Comparison of ENCODE assay signal across 25 mouse cellular contexts in genomic region chr6:53086879-53087278, GRCm38 (mm10).
"Had no signal": no experiment of that assay in that cellular context is flagged by ENCODE, and none has a peak within 500 bp of the region (broad histone marks: within the 10 kb centered on the region; RNA-seq: fewer than 3 reads in every experiment).

No protein-coding gene starts in this region.

- H3K9me3 ChIP-seq: heart, embryonic 13.5 days; heart, embryonic 15.5 days; hindbrain, embryonic 13.5 days; hindbrain, embryonic 15.5 days; intestine, embryonic 15.5 days; limb, embryonic 10.5 days; limb, embryonic 12.5 days had no signal

- H3K27me3 ChIP-seq: heart, embryonic 13.5 days; heart, embryonic 15.5 days; hindbrain, embryonic 13.5 days; hindbrain, embryonic 15.5 days; intestine, embryonic 15.5 days; limb, embryonic 12.5 days had no signal

- H3K4me3 ChIP-seq: heart, adult 2 months; heart, embryonic 13.5 days; heart, embryonic 15.5 days; hindbrain, embryonic 13.5 days; hindbrain, embryonic 15.5 days; intestine, embryonic 15.5 days; layer of hippocampus, adult 2 months; left cerebral cortex, adult 2 months; limb, embryonic 10.5 days; limb, embryonic 12.5 days had no signal

- H3K36me3 ChIP-seq: heart, embryonic 13.5 days; heart, embryonic 15.5 days; hindbrain, embryonic 13.5 days; hindbrain, embryonic 15.5 days; intestine, embryonic 15.5 days; limb, embryonic 10.5 days; limb, embryonic 12.5 days had no signal

- ATAC-seq: hindbrain, postnatal 0 days; intestine, embryonic 15.5 days; intestine, postnatal 0 days had no signal

- H3K27ac ChIP-seq: heart, adult 2 months; heart, embryonic 13.5 days; heart, embryonic 15.5 days; hindbrain, embryonic 13.5 days; hindbrain, embryonic 15.5 days; hindbrain, postnatal 0 days; intestine, embryonic 15.5 days; layer of hippocampus, adult 2 months; left cerebral cortex, adult 2 months; limb, embryonic 10.5 days; limb, embryonic 12.5 days had no signal

- H3K4me2 ChIP-seq: heart, embryonic 11.5 days; heart, embryonic 13.5 days; heart, embryonic 15.5 days; hindbrain, embryonic 13.5 days; hindbrain, embryonic 15.5 days; intestine, embryonic 15.5 days; limb, embryonic 12.5 days; liver, embryonic 11.5 days had no signal

- H3K4me1 ChIP-seq: heart, embryonic 13.5 days; heart, embryonic 15.5 days; hindbrain, embryonic 13.5 days; hindbrain, embryonic 15.5 days; intestine, embryonic 15.5 days had no signal

- H3K9ac ChIP-seq: heart, embryonic 13.5 days; heart, embryonic 15.5 days; hindbrain, embryonic 13.5 days; hindbrain, embryonic 15.5 days; intestine, embryonic 15.5 days; limb, embryonic 12.5 days had no signal

- DNase-seq: gastrocnemius, postnatal 14 days; gastrocnemius, postnatal 36 days; heart, adult 11 months; heart, adult 2 months; heart, postnatal 14 days; heart, postnatal 36 days; kidney, adult 18-20 months; kidney, adult 8-10 months; kidney, postnatal 10 days; kidney, postnatal 25 days; kidney, postnatal 4 days; liver had no signal
